ENCODE assay signal across 9 mouse cellular contexts in the genomic region with DNA sequence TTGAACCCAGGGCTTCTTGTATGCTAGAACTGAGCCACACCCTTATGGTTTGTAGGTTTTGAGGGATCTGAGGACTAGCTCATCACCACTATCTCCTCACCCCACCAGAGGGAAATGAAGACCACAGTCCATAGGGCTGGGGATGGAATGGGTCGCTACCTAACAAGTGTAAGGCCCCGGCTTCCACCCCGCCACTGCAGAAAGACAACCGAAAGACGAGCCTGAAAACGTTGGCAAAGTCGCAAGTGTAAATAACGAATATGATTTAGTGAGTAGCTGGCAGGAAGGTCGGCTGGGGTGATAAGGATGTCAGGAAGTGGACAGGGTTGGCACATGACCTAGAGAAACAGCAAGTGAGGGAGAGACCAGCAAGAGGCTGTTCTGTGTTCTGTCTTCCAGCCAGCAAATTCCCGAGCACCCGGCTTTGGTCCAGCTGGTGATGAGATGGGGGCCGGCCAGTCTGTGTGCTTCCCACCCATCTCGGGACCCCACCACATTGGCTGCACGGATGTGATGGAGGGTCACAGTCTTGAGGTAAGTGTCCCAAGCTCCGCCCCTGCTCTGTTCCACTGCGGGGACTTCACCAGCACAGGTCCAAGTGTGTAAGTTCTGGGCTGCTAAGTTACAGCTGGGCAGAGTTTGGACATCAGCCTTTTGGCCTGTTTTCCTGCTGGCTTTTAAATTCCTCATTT. TPM values are rescaled to one million over a fixed set of nuclear protein-coding genes. Genes with fewer than 3 reads are reported as not detected.
DNase-seq lines count a peak whose midpoint lies in the region; ATAC-seq and TF ChIP-seq lines count a peak whose summit lies in the region.
"Had no signal": no experiment of that assay in that cellular context is flagged by ENCODE, and none has a peak within 500 bp of the region (broad histone marks: within the 10 kb centered on the region; RNA-seq: fewer than 3 reads in every experiment).

No protein-coding gene starts in this region.

- peaks cover 8% of the 10 kb centered on the region for H3K36me3 ChIP-seq in E14TG2a.4 (ENCODE audit: insufficient read depth, low read length)
- 0 out of 2 replicates have a peak, but pooled peaks cover 8% of the 10 kb centered on the region for H3K36me3 ChIP-seq in heart, embryonic 13.5 days
- no peaks in the 10 kb centered on the region for H3K36me3 ChIP-seq in liver, embryonic 13.5 days
- H3K36me3 ChIP-seq in stomach, postnatal 0 days (ENCODE audit: control insufficient read depth, insufficient read depth, low read length), result no peaks in the 10 kb centered on the region; the same call in 1 of the 2 replicates

- peak overlapping the region; percentile 2; the same call in 1 of the 2 replicates for H3K4me3 ChIP-seq in E14TG2a.4 (replicated peaks; ENCODE audit: low read length)
- no peak overlapping the region for H3K4me3 ChIP-seq in heart, embryonic 13.5 days
- H3K4me3 ChIP-seq in liver, embryonic 13.5 days (replicated peaks), result no peak overlapping the region
- H3K4me3 ChIP-seq in stomach, postnatal 0 days (ENCODE audit: low read depth, low read length), result no peak overlapping the region

- H3K9me3 ChIP-seq in E14TG2a.4 (ENCODE audit: low read length), result no peaks in the 10 kb centered on the region
- no peaks in the 10 kb centered on the region for H3K9me3 ChIP-seq in heart, embryonic 13.5 days
- no peaks in the 10 kb centered on the region for H3K9me3 ChIP-seq in liver, embryonic 13.5 days (replicated peaks)
- H3K9me3 ChIP-seq in stomach, postnatal 0 days (ENCODE audit: control insufficient read depth, low read length), result no peaks in the 10 kb centered on the region
- H3K9me3 ChIP-seq: limb, embryonic 12.5 days had no signal

- H3K27me3 ChIP-seq in E14TG2a.4 (ENCODE audit: insufficient read depth, low read length), result peaks cover 6% of the 10 kb centered on the region; the same call in 1 of the 2 replicates
- no peaks in the 10 kb centered on the region for H3K27me3 ChIP-seq in heart, embryonic 13.5 days (replicated peaks)
- H3K27me3 ChIP-seq in liver, embryonic 13.5 days, result peaks cover 17% of the 10 kb centered on the region; the same call in 1 of the 2 replicates
- H3K27me3 ChIP-seq in stomach, postnatal 0 days (ENCODE audit: control insufficient read depth, insufficient read depth, low read length), result no peaks in the 10 kb centered on the region
- H3K27me3 ChIP-seq: limb, embryonic 12.5 days had no signal

- peak overlapping the region; percentile 43 for H3K27ac ChIP-seq in heart, embryonic 13.5 days (replicated peaks)
- no peak overlapping the region; the same call in 1 of the 2 replicates for H3K27ac ChIP-seq in liver, embryonic 13.5 days
- no peak overlapping the region for H3K27ac ChIP-seq in stomach, postnatal 0 days (replicated peaks)
- H3K27ac ChIP-seq: limb, embryonic 12.5 days had no signal

- intact Hi-C loops in left cerebral cortex, postnatal 14 days (cut with DNase I), result loop anchor here (5.0 kb wide), 1 partner anchor 35 kb away; no protein-coding TSS in a partner anchor

- peak overlapping the region; percentile 82 for H3K4me2 ChIP-seq in heart, embryonic 13.5 days
- H3K4me2 ChIP-seq in liver, embryonic 13.5 days, result peak overlapping the region; percentile 83
- peak overlapping the region; percentile 17; the same call in 1 of the 2 replicates for H3K4me2 ChIP-seq in stomach, postnatal 0 days (replicated peaks; ENCODE audit: low read depth)

- no peak for TF ChIP-seq CTCF in E14TG2a.4 (conservative IDR thresholded peaks at IDR 0.05; ENCODE audit: low read length)
- TF ChIP-seq CTCF in stomach, postnatal 0 days (IDR thresholded peaks at IDR 0.05; ENCODE audit: low read depth), result no peak

- ATAC-seq in heart, embryonic 13.5 days (ENCODE audit: extremely low read depth, insufficient number of reproducible peaks, low FRiP score, low TSS enrichment), result peak; percentile 56; the same call in 1 of the 2 replicates
- ATAC-seq in liver, embryonic 13.5 days (ENCODE audit: low read depth), result no peak
- ATAC-seq in stomach, postnatal 0 days (ENCODE audit: low FRiP score, low TSS enrichment), result peak; percentile 30; the same call in 1 of the 2 replicates

- TF ChIP-seq EP300 in stomach, postnatal 0 days (optimal IDR thresholded peaks at IDR 0.05), result no peak

- 0 out of 2 replicates have a peak overlapping the region, but pooled peaks have one; percentile 76 for H3K9ac ChIP-seq in heart, embryonic 13.5 days
- H3K9ac ChIP-seq in liver, embryonic 13.5 days, result 0 out of 2 replicates have a peak overlapping the region, but pooled peaks have one; percentile 49
- no peak overlapping the region for H3K9ac ChIP-seq in stomach, postnatal 0 days (ENCODE audit: low read length)
- H3K9ac ChIP-seq: limb, embryonic 12.5 days had no signal

- H3K4me1 ChIP-seq in E14TG2a.4 (replicated peaks; ENCODE audit: low read depth, low read length), result peaks cover 54% of the 10 kb centered on the region
- peaks cover 46% of the 10 kb centered on the region for H3K4me1 ChIP-seq in heart, embryonic 13.5 days
- peaks cover 41% of the 10 kb centered on the region for H3K4me1 ChIP-seq in liver, embryonic 13.5 days (replicated peaks)
- peaks cover 3% of the 10 kb centered on the region; the same call in 1 of the 2 replicates for H3K4me1 ChIP-seq in stomach, postnatal 0 days (replicated peaks; ENCODE audit: control insufficient read depth, insufficient read depth)

- DNase-seq in adrenal gland, adult (ENCODE audit: inconsistent age in 2 of 2, low spot score in 1 of 2), result peak; percentile 39 to 76
- DNase-seq in adrenal gland, postnatal 25 days, result no peak
- DNase-seq in liver, embryonic 13.5 days, result no peak
- peak; percentile 31 for DNase-seq in stomach, postnatal 0 days (ENCODE audit: low spot score)
- no peak for DNase-seq in right cerebral cortex, adult 2 months (ENCODE audit: low spot score in 2 of 2)
- no peak for DNase-seq in left cerebral cortex, postnatal 14 days (ENCODE audit: low spot score in 2 of 2)

- 39% methylated on average over 16 of the region's 16 CpGs for WGBS in heart, embryonic 13.5 days
- 15% methylated on average over 16 of the region's 16 CpGs for WGBS in liver, embryonic 13.5 days (ENCODE audit: insufficient replicate concordance)
- WGBS in stomach, postnatal 0 days, result 47% methylated on average over 16 of the region's 16 CpGs

RNA-seq across cellular contexts. Expression of gene Pafah2, which starts 6.6 kb away (rescaled TPM):
- 7.9 and 9.1 TPM in 2 replicates for total RNA-seq in adrenal gland, postnatal 25 days (2021)
- 9.0 and 9.9 TPM in 2 replicates for polyA plus RNA-seq in heart, embryonic 13.5 days (2015; fragmentation: Nextera tagmentation; extraction: Ambion mirVana)
- 3.7 and 5.1 TPM in 2 replicates for polyA plus RNA-seq in liver, embryonic 13.5 days (2015; fragmentation: Nextera tagmentation; extraction: Ambion mirVana)
- polyA plus RNA-seq in stomach, postnatal 0 days (2015; fragmentation: Nextera tagmentation; extraction: Ambion mirVana), result 16.8 and 17.1 TPM in 2 replicates
- 10 to 100 TPM; 10.9 to 12.3 TPM for total RNA-seq in left cerebral cortex, postnatal 14 days (2021)

RNA-seq across cellular contexts. Expression of gene Extl1, which starts 19.1 kb away (rescaled TPM):
- total RNA-seq in adrenal gland, postnatal 25 days (2021), result 1.7 and 2.1 TPM in 2 replicates
- 2.7 and 3.3 TPM in 2 replicates for polyA plus RNA-seq in heart, embryonic 13.5 days (2015; fragmentation: Nextera tagmentation; extraction: Ambion mirVana)
- polyA plus RNA-seq in liver, embryonic 13.5 days (2015; fragmentation: Nextera tagmentation; extraction: Ambion mirVana), result 0.15 and 0.18 TPM in 2 replicates
- polyA plus RNA-seq in stomach, postnatal 0 days (2015; fragmentation: Nextera tagmentation; extraction: Ambion mirVana), result 1.8 and 2.1 TPM in 2 replicates
- total RNA-seq in left cerebral cortex, postnatal 14 days (2021), result 10 to 100 TPM; 52.3 to 53.7 TPM

RNA-seq across cellular contexts. Expression of gene Slc30a2, which starts 59.7 kb away (rescaled TPM):
- total RNA-seq in adrenal gland, postnatal 25 days (2021), result 21.1 and 21.5 TPM in 2 replicates
- polyA plus RNA-seq in heart, embryonic 13.5 days (2015; fragmentation: Nextera tagmentation; extraction: Ambion mirVana), result 0.11 and 0.19 TPM in 2 replicates
- polyA plus RNA-seq in liver, embryonic 13.5 days (2015; fragmentation: Nextera tagmentation; extraction: Ambion mirVana), result not detected in 2 replicates
- 0.06 and 0.07 TPM in 2 replicates for polyA plus RNA-seq in stomach, postnatal 0 days (2015; fragmentation: Nextera tagmentation; extraction: Ambion mirVana)
- under 1 TPM in 1 of 2 experiments, not detected in 1; 0.17 TPM for total RNA-seq in left cerebral cortex, postnatal 14 days (2021)

Comparison
In these comparisons a context has a peak if more than half of its experiments do, and no peak if none do; other contexts are left out.
1. DNase-seq: peak in adrenal gland, adult (2 of 2) and stomach, postnatal 0 days (single experiment); none in adrenal gland, postnatal 25 days (single experiment), liver, embryonic 13.5 days (single experiment), right cerebral cortex, adult 2 months (0 of 2) and left cerebral cortex, postnatal 14 days (0 of 2).
2. H3K4me2 ChIP-seq: peak in every context shown above with its lines; median percentile 83 in liver, embryonic 13.5 days; 82 in heart, embryonic 13.5 days; 17 in stomach, postnatal 0 days.